Mouse (Mus musculus) C2C12 (cell line): ENCODE measurements around the gene Nabp1. TPM values are rescaled to one million over a fixed set of nuclear protein-coding genes. Genes with fewer than 3 reads are reported as not detected.
"Not testable (repeated sequence)": the region's sequence is repeated elsewhere in the genome, so short reads cannot be mapped to it uniquely, and the experiment has no call there.

Experiments used
- H3K27me3 ChIP-seq: one replicate; pipeline ENCODE4 v1.6.1; 2011; ENCODE audit not compliant: control insufficient read depth, insufficient read depth, insufficient read length
- H3K36me3 ChIP-seq: one replicate; pipeline ENCODE4 v1.6.1; 2011; ENCODE audit not compliant: control insufficient read depth, insufficient read depth
- H3K4me3 ChIP-seq: one replicate; pipeline ENCODE4 v1.5.1; 2011; ENCODE audit warnings: mild to moderate bottlenecking, control low read depth; ENCODE audit not compliant: poor library complexity, insufficient read depth, severe bottlenecking
- H3K79me2 ChIP-seq: one replicate; pipeline ENCODE4 v1.6.1; 2011; ENCODE audit not compliant: control insufficient read depth, insufficient read depth
- H3K79me3 ChIP-seq: one replicate; pipeline ENCODE4 v1.6.1; 2011; ENCODE audit warnings: low read depth, control low read depth
- H3ac ChIP-seq: one replicate; pipeline ENCODE3; 2011; ENCODE audit warnings: low read depth; ENCODE audit not compliant: control insufficient read depth, insufficient read length
- CEBPB ChIP-seq: IDR thresholded peaks from one replicate; pipeline ENCODE4 v1.6.1; 2011; ENCODE audit warnings: low read depth, mild to moderate bottlenecking, control low read depth, moderate library complexity
- CTCF ChIP-seq: IDR thresholded peaks from one replicate; pipeline ENCODE4 v1.5.1; 2011; ENCODE audit not compliant: control insufficient read depth, insufficient read depth, insufficient read length
- FOSL1 ChIP-seq: IDR thresholded peaks from one replicate; pipeline ENCODE4 v1.8.0; 2011; ENCODE audit warnings: mild to moderate bottlenecking, low read length; ENCODE audit not compliant: poor library complexity, insufficient read depth, severe bottlenecking
- MAX ChIP-seq: IDR thresholded peaks from one replicate; pipeline ENCODE4 v1.6.1; 2011; ENCODE audit warnings: mild to moderate bottlenecking, control low read depth
- MYOD1 ChIP-seq: IDR thresholded peaks from one replicate; pipeline ENCODE4 v1.6.1; 2011; ENCODE audit warnings: low read depth; ENCODE audit not compliant: control insufficient read depth, insufficient read length
- MYOG ChIP-seq: IDR thresholded peaks from one replicate; pipeline ENCODE4 v1.6.1; 2011; ENCODE audit not compliant: control insufficient read depth, insufficient read length; ENCODE audit errors: extremely low read depth
- USF1 ChIP-seq: IDR thresholded peaks from one replicate; pipeline ENCODE4 v1.6.1; 2011; ENCODE audit warnings: low read depth, mild to moderate bottlenecking, control low read depth, moderate library complexity
- polyA plus RNA-seq: library from polyadenylated mRNA; unstranded; fragments of >200 nt; fragmentation: generic; extraction: Trizol; gene quantifications from one replicate; pipeline ENCODE4 v1.2.1, GENCODE M21; 2012; ENCODE audit warnings: missing spikeins

Gene Nabp1
- polyA plus RNA-seq, 1 experiment = 7.1 TPM

- H3K27me3 ChIP-seq = no peaks in the 10 kb centered on the region
- TF ChIP-seq CEBPB = no peak
- no peak for TF ChIP-seq USF1
- no peak for TF ChIP-seq FOSL1
- TF ChIP-seq MAX = no peak
- no peak for TF ChIP-seq MYOG
- no peak for TF ChIP-seq MYOD1
- TF ChIP-seq CTCF = no peak
- no peak overlapping the region for H3ac ChIP-seq
- no peak overlapping the region for H3K4me3 ChIP-seq
- no peaks in the 10 kb centered on the region for H3K79me2 ChIP-seq
- no peaks in the 10 kb centered on the region for H3K79me3 ChIP-seq
- H3K36me3 ChIP-seq = no peaks in the 10 kb centered on the region
These were observed 51.9 kb downstream of the Nabp1 start for GRCm38 (mm10) chr1:51426298-51426697.

- H3K79me2 ChIP-seq, H3K27me3 ChIP-seq, H3ac ChIP-seq, H3K36me3 ChIP-seq, H3K79me3 ChIP-seq, H3K4me3 ChIP-seq: not testable (repeated sequence)
These were observed 57.2 kb downstream of the Nabp1 start for GRCm38 (mm10) chr1:51421029-51421428.

GRCm38 (mm10) chr1:51418753-51419152, 59.5 kb downstream of the Nabp1 start:
- no peaks in the 10 kb centered on the region for H3K36me3 ChIP-seq
- H3K27me3 ChIP-seq = no peaks in the 10 kb centered on the region
- H3K79me3 ChIP-seq = no peaks in the 10 kb centered on the region
- H3K79me2 ChIP-seq = no peaks in the 10 kb centered on the region
- H3ac ChIP-seq = no peak overlapping the region
- H3K4me3 ChIP-seq = no peak overlapping the region
- TF ChIP-seq MYOG (no peak), CEBPB (no peak), CTCF (no peak), USF1 (no peak), MYOD1 (no peak)

Other genes starting within 250 kb of the Nabp1 start
- 0.29 TPM for gene Cavin2, start 189.3 kb downstream of the Nabp1 start, polyA plus RNA-seq